Mouse (Mus musculus): Measurements from ENCODE around the gene Zfp503. TPM values are rescaled to one million over a fixed set of nuclear protein-coding genes. Genes with fewer than 3 reads are reported as not detected.

Zfp503 gene
- polyA plus RNA-seq, 1 experiment from 2014 or later: 13.3 TPM

GRCm38 (mm10) chr14:21995031-21995754, 5.8 kb upstream of the Zfp503 start:
- Histone ChIP-seq H3K4me3 (ENCODE audit: low read depth, low read length) (peak overlapping the region; percentile 75), H3K36me3 (ENCODE audit: control insufficient read depth, insufficient read depth, low read length) (no peaks in the 10 kb centered on the region), H3K4me2 (ENCODE audit: low read depth) (peak overlapping the region; percentile 74), H3K9ac (ENCODE audit: low read length) (peak overlapping the region; percentile 77), H3K27ac (ENCODE audit: low read depth, low read length) (peak overlapping the region; percentile 87), H3K27me3 (ENCODE audit: control insufficient read depth, insufficient read depth, low read length) (no peaks in the 10 kb centered on the region), H3K9me3 (ENCODE audit: control insufficient read depth, low read length) (no peaks in the 10 kb centered on the region), H3K4me1 (ENCODE audit: control insufficient read depth, insufficient read depth, low read length) (peaks cover 29% of the 10 kb centered on the region)
- DNase-seq (ENCODE audit: low spot score) (peak; percentile 84), ATAC-seq (ENCODE audit: insufficient read depth, low FRiP score, low TSS enrichment) (peak; percentile 48)
- under 1% methylated on average over 36 of the region's 36 CpGs for whole genome bisulfite sequencing

- H3K27ac ChIP-seq (ENCODE audit: low read depth, low read length): peak overlapping the region; percentile 87
- ATAC-seq (ENCODE audit: insufficient read depth, low FRiP score, low TSS enrichment) (0 out of 2 replicates have a peak, but pooled peaks have one; percentile 35), DNase-seq (ENCODE audit: low spot score) (peak; percentile 75)
- under 1% methylated on average over 44 of the region's 44 CpGs for WGBS
- peak overlapping the region; percentile 77 for H3K9ac ChIP-seq (ENCODE audit: low read length)
- no peaks in the 10 kb centered on the region for H3K9me3 ChIP-seq (ENCODE audit: control insufficient read depth, low read length)
- H3K4me2 ChIP-seq (ENCODE audit: low read depth): peak overlapping the region; percentile 74
- no peaks in the 10 kb centered on the region for H3K27me3 ChIP-seq (ENCODE audit: control insufficient read depth, insufficient read depth, low read length)
- peak overlapping the region; percentile 75 for H3K4me3 ChIP-seq (ENCODE audit: low read depth, low read length)
- H3K4me1 ChIP-seq (ENCODE audit: control insufficient read depth, insufficient read depth, low read length): peaks cover 30% of the 10 kb centered on the region
- no peaks in the 10 kb centered on the region for H3K36me3 ChIP-seq (ENCODE audit: control insufficient read depth, insufficient read depth, low read length)
Measured at GRCm38 (mm10) chr14:21994061-21994990, 4.9 kb upstream of the Zfp503 start.

DNA sequence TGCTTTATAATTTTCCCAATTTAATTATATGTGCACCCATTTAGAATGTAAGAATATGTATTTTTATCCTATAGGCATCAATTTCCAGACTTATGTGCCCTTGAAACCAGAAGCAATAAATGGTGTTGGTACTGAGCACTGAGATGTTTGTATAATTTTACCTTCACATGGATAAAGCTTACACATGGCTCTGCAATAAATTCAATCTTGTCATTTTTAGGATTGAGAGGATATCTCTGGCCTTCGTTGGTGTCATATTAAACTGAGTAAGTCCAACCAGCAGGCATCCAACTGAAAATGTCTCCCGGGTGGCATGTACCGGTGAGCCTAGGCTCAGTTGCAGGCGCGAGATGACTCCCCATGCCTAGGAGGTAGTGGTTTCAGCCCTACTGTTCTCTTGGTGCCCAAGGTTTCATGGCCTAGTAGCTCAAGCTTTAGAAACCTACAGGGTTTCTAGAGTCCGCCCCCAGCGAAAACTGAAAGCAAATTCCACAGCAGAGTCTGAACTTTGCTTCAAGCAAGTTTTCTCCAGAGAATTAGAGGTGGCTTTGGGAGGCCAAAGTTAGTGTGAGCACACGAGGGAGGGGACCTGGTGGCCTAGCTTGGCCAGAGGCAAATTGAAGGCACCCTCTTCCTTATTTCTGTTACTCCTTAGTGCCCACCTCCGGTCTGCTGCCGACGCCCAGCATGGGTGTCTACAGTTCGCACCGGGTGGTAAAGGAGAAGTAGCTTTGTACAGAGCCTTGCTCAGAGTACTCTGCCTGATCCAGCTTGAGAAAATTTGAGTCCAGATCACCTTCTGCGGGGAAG, 4.1 kb upstream of the Zfp503 start:
- ATAC-seq (ENCODE audit: insufficient read depth, low FRiP score, low TSS enrichment): no peak
- H3K4me2 ChIP-seq (ENCODE audit: low read depth): peak overlapping the region; percentile 74
- no peaks in the 10 kb centered on the region for H3K9me3 ChIP-seq (ENCODE audit: control insufficient read depth, low read length)
- DNase-seq (ENCODE audit: low spot score): peak; percentile 61
- H3K36me3 ChIP-seq (ENCODE audit: control insufficient read depth, insufficient read depth, low read length): no peaks in the 10 kb centered on the region
- 0 out of 2 replicates have a peak overlapping the region, but pooled peaks have one; percentile 49 for H3K27ac ChIP-seq (ENCODE audit: low read depth, low read length)
- peak overlapping the region; percentile 75; the same call in 1 of the 2 replicates for H3K4me3 ChIP-seq (ENCODE audit: low read depth, low read length)
- H3K27me3 ChIP-seq (ENCODE audit: control insufficient read depth, insufficient read depth, low read length): no peaks in the 10 kb centered on the region
- peak overlapping the region; percentile 41; the same call in 1 of the 2 replicates for H3K9ac ChIP-seq (ENCODE audit: low read length)
- 4% methylated on average over 14 of the region's 14 CpGs for WGBS
- H3K4me1 ChIP-seq (ENCODE audit: control insufficient read depth, insufficient read depth, low read length): peaks cover 32% of the 10 kb centered on the region

DNA sequence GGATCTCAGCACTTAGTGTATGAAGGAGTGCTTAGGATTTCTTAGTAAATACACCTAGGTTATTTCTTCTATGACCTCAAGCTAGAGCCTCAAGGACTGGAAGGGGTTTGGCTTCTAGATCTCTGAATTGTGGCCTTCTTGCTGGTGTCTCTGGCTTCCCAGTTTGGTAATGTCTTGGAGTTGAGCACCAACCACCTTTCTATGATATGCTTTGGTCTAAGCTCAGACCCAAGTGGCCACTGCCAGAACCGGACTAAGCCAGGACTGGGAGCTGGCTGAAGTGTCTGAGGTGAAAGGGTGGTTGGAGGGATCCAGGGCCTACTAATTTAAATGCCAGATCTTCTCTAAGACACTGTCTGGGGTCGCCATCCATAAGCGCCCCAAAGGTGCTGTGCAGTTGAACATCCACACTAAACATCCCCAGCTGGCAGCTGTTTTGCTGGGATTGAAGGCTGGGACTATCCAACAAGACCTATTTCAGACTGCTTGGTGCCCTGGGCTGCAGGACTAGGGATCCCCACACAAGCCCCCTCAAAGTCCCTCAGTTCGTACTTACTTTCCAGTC, 3.0 kb upstream of the Zfp503 start:
- peak; percentile 19 for DNase-seq (ENCODE audit: low spot score)

DNA sequence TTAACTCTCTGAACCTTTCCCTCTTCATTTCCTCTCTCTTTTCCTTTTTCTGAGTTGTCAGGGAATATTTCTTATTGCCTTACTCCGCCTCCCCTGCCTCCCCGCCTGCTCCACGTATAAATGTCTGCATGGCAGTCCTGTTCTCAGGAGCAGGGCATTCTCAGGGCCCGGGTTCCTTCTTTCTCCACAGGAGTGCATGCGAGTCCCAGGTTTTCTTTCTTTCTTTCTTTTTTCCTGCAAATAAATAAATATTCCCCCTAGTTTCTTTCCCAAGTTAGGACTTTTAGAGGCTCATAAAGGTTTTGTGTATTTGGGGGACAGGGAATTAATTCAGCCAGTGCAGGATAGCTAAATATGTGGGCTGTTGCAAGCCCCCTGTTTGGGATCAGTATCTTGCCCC, 2.5 kb upstream of the Zfp503 start:
- 3% methylated on average over 5 of the region's 5 CpGs for WGBS
- Histone ChIP-seq H3K9ac (ENCODE audit: low read length) (peak overlapping the region; percentile 76; the same call in 1 of the 2 replicates), H3K27ac (ENCODE audit: low read depth, low read length) (peak overlapping the region; percentile 93; the same call in 1 of the 2 replicates), H3K4me1 (ENCODE audit: control insufficient read depth, insufficient read depth, low read length) (peaks cover 32% of the 10 kb centered on the region), H3K9me3 (ENCODE audit: control insufficient read depth, low read length) (no peaks in the 10 kb centered on the region), H3K27me3 (ENCODE audit: control insufficient read depth, insufficient read depth, low read length) (no peaks in the 10 kb centered on the region), H3K36me3 (ENCODE audit: control insufficient read depth, insufficient read depth, low read length) (no peaks in the 10 kb centered on the region), H3K4me3 (ENCODE audit: low read depth, low read length) (peak overlapping the region; percentile 88), H3K4me2 (ENCODE audit: low read depth) (peak overlapping the region; percentile 83)
- DNase-seq (ENCODE audit: low spot score) (peak; percentile 26), ATAC-seq (ENCODE audit: insufficient read depth, low FRiP score, low TSS enrichment) (no peak)

More for the DNA sequence above, 3.0 kb upstream of the Zfp503 start:
- peak overlapping the region; percentile 29; the same call in 1 of the 2 replicates for H3K9ac ChIP-seq (ENCODE audit: low read length)
- H3K36me3 ChIP-seq (ENCODE audit: control insufficient read depth, insufficient read depth, low read length): no peaks in the 10 kb centered on the region
- WGBS: 30% methylated on average over 4 of the region's 4 CpGs
- H3K27ac ChIP-seq (ENCODE audit: low read depth, low read length): no peak overlapping the region
- H3K4me3 ChIP-seq (ENCODE audit: low read depth, low read length): peak overlapping the region; percentile 88; the same call in 1 of the 2 replicates
- ATAC-seq (ENCODE audit: insufficient read depth, low FRiP score, low TSS enrichment): no peak
- peaks cover 32% of the 10 kb centered on the region for H3K4me1 ChIP-seq (ENCODE audit: control insufficient read depth, insufficient read depth, low read length)
- H3K9me3 ChIP-seq (ENCODE audit: control insufficient read depth, low read length): no peaks in the 10 kb centered on the region
- peak overlapping the region; percentile 83 for H3K4me2 ChIP-seq (ENCODE audit: low read depth)
- no peaks in the 10 kb centered on the region for H3K27me3 ChIP-seq (ENCODE audit: control insufficient read depth, insufficient read depth, low read length)

DNA sequence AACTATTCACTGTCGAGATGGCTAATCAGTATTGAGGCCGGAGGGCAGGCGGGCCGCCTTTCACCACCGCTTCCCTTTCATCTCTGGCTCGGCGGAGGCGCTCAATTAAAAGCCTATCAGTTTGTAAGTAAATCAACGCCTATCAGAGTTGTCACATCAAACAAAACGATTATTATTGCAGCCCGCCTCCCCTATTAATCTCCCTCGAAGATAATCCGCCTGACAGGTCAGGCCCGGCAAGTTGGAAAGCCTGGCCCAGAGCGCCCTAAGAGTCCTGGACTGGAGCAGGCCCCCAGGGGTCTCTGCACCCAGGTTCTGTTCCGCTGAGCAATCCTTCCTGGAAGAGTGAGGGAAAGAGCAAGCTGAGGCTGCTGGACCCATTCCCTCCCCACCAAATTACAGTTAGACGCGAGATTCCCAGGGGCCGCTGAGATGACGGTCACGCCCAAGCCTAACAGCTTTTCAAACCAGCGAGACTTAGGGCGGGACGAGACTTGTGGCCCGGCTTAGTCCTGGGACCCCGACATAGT, 1.9 kb upstream of the Zfp503 start:
- peak overlapping the region; percentile 93; the same call in 1 of the 2 replicates for H3K27ac ChIP-seq (ENCODE audit: low read depth, low read length)
- DNase-seq (ENCODE audit: low spot score) (peak; percentile 90), ATAC-seq (ENCODE audit: insufficient read depth, low FRiP score, low TSS enrichment) (0 out of 2 replicates have a peak, but pooled peaks have one; percentile 5)
- H3K9me3 ChIP-seq (ENCODE audit: control insufficient read depth, low read length): no peaks in the 10 kb centered on the region
- H3K4me1 ChIP-seq (ENCODE audit: control insufficient read depth, insufficient read depth, low read length): peaks cover 32% of the 10 kb centered on the region
- no peaks in the 10 kb centered on the region for H3K36me3 ChIP-seq (ENCODE audit: control insufficient read depth, insufficient read depth, low read length)
- peak overlapping the region; percentile 83 for H3K4me2 ChIP-seq (ENCODE audit: low read depth)
- under 1% methylated on average over 26 of the region's 26 CpGs for WGBS
- peak overlapping the region; percentile 76; the same call in 1 of the 2 replicates for H3K9ac ChIP-seq (ENCODE audit: low read length)
- H3K4me3 ChIP-seq (ENCODE audit: low read depth, low read length): peak overlapping the region; percentile 88
- no peaks in the 10 kb centered on the region for H3K27me3 ChIP-seq (ENCODE audit: control insufficient read depth, insufficient read depth, low read length)

GRCm38 (mm10) chr14:21990321-21991021, 1.1 kb upstream of the Zfp503 start:
- Histone ChIP-seq H3K36me3 (ENCODE audit: control insufficient read depth, insufficient read depth, low read length) (peaks cover 4% of the 10 kb centered on the region), H3K9ac (ENCODE audit: low read length) (peak overlapping the region; percentile 76), H3K4me3 (ENCODE audit: low read depth, low read length) (peak overlapping the region; percentile 88), H3K27ac (ENCODE audit: low read depth, low read length) (peak overlapping the region; percentile 93), H3K4me2 (ENCODE audit: low read depth) (peak overlapping the region; percentile 83), H3K4me1 (ENCODE audit: control insufficient read depth, insufficient read depth, low read length) (peaks cover 29% of the 10 kb centered on the region), H3K9me3 (ENCODE audit: control insufficient read depth, low read length) (no peaks in the 10 kb centered on the region), H3K27me3 (ENCODE audit: control insufficient read depth, insufficient read depth, low read length) (no peaks in the 10 kb centered on the region)
- ATAC-seq (ENCODE audit: insufficient read depth, low FRiP score, low TSS enrichment): no peak
- DNase-seq (ENCODE audit: low spot score): peak; percentile 74
- WGBS: under 1% methylated on average over 31 of the region's 31 CpGs

Data from neural tube, embryonic 11.5 days (tissue).